Mouse (Mus musculus) forebrain, embryonic 14.5 days (tissue): ENCODE results near the gene Mical3. TPM values are rescaled to one million over a fixed set of nuclear protein-coding genes. Genes with fewer than 3 reads are reported as not detected.
A peak's percentile ranks its signal among the peaks of the same experiment; 100 is the strongest.

Experiments
- ATAC-seq: fragments of 200-750 bp; cut with Nextera tagmentation; 2 replicates; pipeline ENCODE4 v1.8.0; 2017; ENCODE audit warnings: mild to moderate bottlenecking, moderate library complexity
- DNase-seq: peaks from one replicate; pipeline ENCODE4 v3.0.0-alpha.2; 2015; ENCODE audit warnings: low spot score
- H3K27ac ChIP-seq: fragments of 300-500 bp; sonication (generic); 2 replicates; pipeline ENCODE4 v1.5.1; 2014; ENCODE audit warnings: low read depth, mild to moderate bottlenecking, control low read depth, low read length, moderate library complexity
- H3K27me3 ChIP-seq: fragments of 300-500 bp; sonication (generic); replicated peaks from 2 replicates; pipeline ENCODE4 v1.6.1; 2014; ENCODE audit warnings: low read length, control low read depth, mixed read lengths; ENCODE audit not compliant: control insufficient read depth, insufficient read depth
- H3K36me3 ChIP-seq: fragments of 300-500 bp; sonication (generic); 2 replicates; pipeline ENCODE4 v1.6.1; 2014; ENCODE audit warnings: low read length, control low read depth; ENCODE audit not compliant: control insufficient read depth, insufficient read depth
- H3K4me1 ChIP-seq: fragments of 300-500 bp; sonication (generic); 2 replicates; pipeline ENCODE4 v1.6.1; 2014; ENCODE audit warnings: antibody characterized with exemption, low read length, control low read depth; ENCODE audit not compliant: control insufficient read depth, insufficient read depth
- H3K4me2 ChIP-seq: fragments of 300-500 bp; sonication (generic); 2 replicates; pipeline ENCODE4 v1.6.1; 2014; ENCODE audit warnings: mild to moderate bottlenecking, control low read depth, low read length
- H3K4me3 ChIP-seq: fragments of 300-500 bp; sonication (generic); 2 replicates; pipeline ENCODE4 v1.5.1; 2014; ENCODE audit warnings: low read depth, low read length, control low read depth
- H3K9ac ChIP-seq: fragments of 300-500 bp; sonication (generic); 2 replicates; pipeline ENCODE4 v1.6.1; 2014; ENCODE audit warnings: mild to moderate bottlenecking, low read length, control low read depth, moderate library complexity
- H3K9me3 ChIP-seq: fragments of 300-500 bp; sonication (generic); replicated peaks from 2 replicates; pipeline ENCODE4 v1.6.1; 2016; ENCODE audit warnings: low read length, control low read depth, mixed read lengths; ENCODE audit not compliant: control insufficient read depth
- WGBS: fragments of 180-500 bp; shearing (Covaris S2); extraction: QIAGEN DNeasy Blood & Tissue Kit; methylation state at CpG from one replicate; pipeline ENCODE4 v1.1.7; 2014; 5-methylcytosine and 5-hydroxymethylcytosine counted together
- polyA plus RNA-seq: library from polyadenylated mRNA; unstranded; fragments of >200 nt; fragmentation: Nextera tagmentation; extraction: Ambion mirVana; gene quantifications from 2 replicates; pipeline ENCODE4 v1.2.1, GENCODE M21; 2014

The Mical3 gene
- polyA plus RNA-seq, 1 experiment from 2014 or later, result 19.4 TPM

DNA sequence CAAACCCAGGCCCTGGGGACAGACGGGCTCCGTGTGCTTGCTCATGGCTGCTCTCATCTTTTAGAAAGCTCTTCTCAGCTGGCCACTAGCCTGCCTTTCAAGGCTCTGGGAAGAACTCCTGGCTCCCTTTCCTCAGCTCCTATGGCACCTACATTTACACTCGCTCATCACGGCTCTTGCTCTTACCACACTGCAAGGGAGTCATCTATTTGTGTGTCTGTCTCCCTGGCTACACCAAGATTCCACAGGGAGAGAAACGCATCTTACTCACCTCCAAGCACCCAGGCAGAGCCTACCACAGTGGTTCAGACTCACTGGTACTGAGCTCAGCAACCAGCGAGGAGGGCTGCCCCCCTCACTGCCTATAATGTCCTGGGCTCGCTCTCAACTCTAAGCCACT, 31.0 kb downstream of the Mical3 start:
- 0 out of 2 replicates have a peak, but pooled peaks cover 3% of the 10 kb centered on the region for H3K4me1 ChIP-seq
- no peaks in the 10 kb centered on the region for H3K9me3 ChIP-seq
- ATAC-seq (no peak), DNase-seq (no peak)
- whole genome bisulfite sequencing, result 92% methylated on average over 7 of the region's 7 CpGs
- no peak overlapping the region for H3K4me2 ChIP-seq
- H3K27me3 ChIP-seq, result no peaks in the 10 kb centered on the region
- H3K9ac ChIP-seq, result no peak overlapping the region; the same call in 1 of the 2 replicates
- no peak overlapping the region for H3K4me3 ChIP-seq
- H3K27ac ChIP-seq, result no peak overlapping the region
- no peaks in the 10 kb centered on the region; the same call in 1 of the 2 replicates for H3K36me3 ChIP-seq

DNA sequence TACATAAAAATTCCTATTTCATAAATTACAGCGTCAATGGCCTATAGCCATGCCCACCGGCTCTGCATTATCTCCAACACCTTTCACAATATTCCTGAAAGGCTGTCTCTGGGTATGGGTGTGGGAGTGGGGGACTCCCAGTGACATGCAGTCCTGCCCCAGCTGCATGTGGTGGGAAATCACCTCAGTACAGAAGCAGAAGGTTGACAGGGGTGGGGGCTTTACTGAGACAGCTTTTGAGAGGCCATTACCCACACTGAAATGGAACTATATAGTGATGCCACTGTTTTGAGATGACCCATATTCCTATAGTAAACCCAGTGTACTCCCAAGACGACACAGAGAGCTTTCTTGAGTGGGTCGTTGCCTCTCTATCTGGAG, 31.6 kb downstream of the Mical3 start:
- no peaks in the 10 kb centered on the region for H3K27me3 ChIP-seq
- no peak overlapping the region for H3K4me3 ChIP-seq
- no peak overlapping the region for H3K9ac ChIP-seq
- H3K36me3 ChIP-seq, result no peaks in the 10 kb centered on the region; the same call in 1 of the 2 replicates
- H3K4me2 ChIP-seq, result no peak overlapping the region
- H3K4me1 ChIP-seq, result 0 out of 2 replicates have a peak, but pooled peaks cover 3% of the 10 kb centered on the region
- no peak for DNase-seq
- no peak for ATAC-seq
- H3K9me3 ChIP-seq, result no peaks in the 10 kb centered on the region
- no peak overlapping the region for H3K27ac ChIP-seq
- 85% methylated on average over 4 of the region's 4 CpGs for WGBS

- ATAC-seq (peak; percentile 54), DNase-seq (peak; percentile 39)
- 65% methylated on average over 9 of the region's 9 CpGs for WGBS
Measured at GRCm38 (mm10) chr6:121098511-121099227, 32.1 kb downstream of the Mical3 start.

DNA sequence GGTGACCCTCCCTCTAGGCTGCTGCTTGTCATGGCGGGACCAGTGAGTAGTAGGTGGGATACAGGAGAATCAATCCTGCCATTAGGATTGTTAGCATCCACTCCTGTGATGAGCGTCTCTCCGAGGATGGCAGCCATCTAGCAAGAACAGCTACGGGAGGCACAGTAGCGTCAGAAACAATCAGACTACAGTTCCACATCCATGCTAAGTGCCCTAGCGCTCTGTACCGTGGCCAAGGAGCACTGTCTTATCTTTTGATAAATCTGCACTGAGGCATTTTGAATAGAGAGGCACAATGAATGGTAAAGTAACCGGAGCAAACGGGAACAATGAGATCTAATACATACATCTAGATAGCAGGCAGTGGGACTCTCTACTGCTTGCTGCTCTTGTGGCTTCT, 32.7 kb downstream of the Mical3 start:
- DNase-seq, result peak; percentile 26
- 51% methylated on average over 9 of the region's 9 CpGs for WGBS
- Histone ChIP-seq H3K9ac (no peak overlapping the region), H3K27ac (peak overlapping the region; percentile 22; the same call in 1 of the 2 replicates), H3K4me2 (no peak overlapping the region), H3K9me3 (no peaks in the 10 kb centered on the region), H3K4me3 (no peak overlapping the region), H3K27me3 (no peaks in the 10 kb centered on the region), H3K4me1 (0 out of 2 replicates have a peak, but pooled peaks cover 3% of the 10 kb centered on the region), H3K36me3 (no peaks in the 10 kb centered on the region; the same call in 1 of the 2 replicates)
- peak; percentile 21; the same call in 1 of the 2 replicates for ATAC-seq

More at GRCm38 (mm10) chr6:121098511-121099227, 32.1 kb downstream of the Mical3 start:
- no peak overlapping the region for H3K4me3 ChIP-seq
- no peaks in the 10 kb centered on the region; the same call in 1 of the 2 replicates for H3K36me3 ChIP-seq
- H3K27ac ChIP-seq, result peak overlapping the region; percentile 22; the same call in 1 of the 2 replicates
- H3K27me3 ChIP-seq, result no peaks in the 10 kb centered on the region
- no peak overlapping the region for H3K4me2 ChIP-seq
- 0 out of 2 replicates have a peak, but pooled peaks cover 3% of the 10 kb centered on the region for H3K4me1 ChIP-seq
- no peak overlapping the region for H3K9ac ChIP-seq
- no peaks in the 10 kb centered on the region for H3K9me3 ChIP-seq

- Histone ChIP-seq H3K27ac (no peak overlapping the region), H3K4me2 (no peak overlapping the region), H3K27me3 (no peaks in the 10 kb centered on the region), H3K4me3 (no peak overlapping the region), H3K9ac (no peak overlapping the region), H3K9me3 (no peaks in the 10 kb centered on the region), H3K36me3 (no peaks in the 10 kb centered on the region), H3K4me1 (0 out of 2 replicates have a peak, but pooled peaks cover 3% of the 10 kb centered on the region)
- no peak for ATAC-seq
- no peak for DNase-seq
- 93% methylated on average over 8 of the region's 8 CpGs for WGBS
Measured at GRCm38 (mm10) chr6:121096862-121097261, 33.9 kb downstream of the Mical3 start.

DNA sequence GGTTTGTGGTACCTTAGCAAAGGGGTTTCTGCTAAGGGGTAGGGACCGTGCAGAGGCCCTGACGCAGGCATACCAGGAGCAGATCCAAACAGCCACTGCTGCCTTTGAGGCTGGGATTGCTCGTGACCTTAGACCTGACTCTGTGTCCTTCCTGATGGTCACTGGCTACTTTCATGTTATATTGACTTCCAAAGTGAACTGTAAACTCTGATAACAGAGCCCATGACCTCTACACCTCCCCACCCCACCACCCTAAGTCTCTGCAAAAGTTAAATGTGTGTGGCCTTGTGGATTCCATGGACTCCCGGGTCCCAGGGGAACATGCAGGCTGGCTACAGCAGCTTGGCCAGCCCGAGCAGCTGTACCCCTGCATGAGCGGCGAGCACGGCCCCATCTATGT, 34.4 kb downstream of the Mical3 start:
- Histone ChIP-seq H3K4me3 (no peak overlapping the region), H3K9ac (no peak overlapping the region), H3K9me3 (no peaks in the 10 kb centered on the region), H3K36me3 (no peaks in the 10 kb centered on the region), H3K27ac (no peak overlapping the region), H3K4me2 (no peak overlapping the region), H3K27me3 (no peaks in the 10 kb centered on the region), H3K4me1 (0 out of 2 replicates have a peak, but pooled peaks cover 3% of the 10 kb centered on the region)
- DNase-seq (no peak), ATAC-seq (no peak)
- WGBS, result 96% methylated on average over 8 of the region's 8 CpGs

GRCm38 (mm10) chr6:121093662-121094408, 37.0 kb downstream of the Mical3 start:
- Histone ChIP-seq H3K9me3 (no peaks in the 10 kb centered on the region), H3K4me2 (no peak overlapping the region), H3K9ac (no peak overlapping the region), H3K36me3 (0 out of 2 replicates have a peak, but pooled peaks cover 2% of the 10 kb centered on the region), H3K4me3 (no peak overlapping the region), H3K4me1 (0 out of 2 replicates have a peak, but pooled peaks cover 3% of the 10 kb centered on the region), H3K27me3 (no peaks in the 10 kb centered on the region), H3K27ac (no peak overlapping the region)
- ATAC-seq (no peak), DNase-seq (no peak)
- 94% methylated on average over 8 of the region's 8 CpGs for WGBS

DNA sequence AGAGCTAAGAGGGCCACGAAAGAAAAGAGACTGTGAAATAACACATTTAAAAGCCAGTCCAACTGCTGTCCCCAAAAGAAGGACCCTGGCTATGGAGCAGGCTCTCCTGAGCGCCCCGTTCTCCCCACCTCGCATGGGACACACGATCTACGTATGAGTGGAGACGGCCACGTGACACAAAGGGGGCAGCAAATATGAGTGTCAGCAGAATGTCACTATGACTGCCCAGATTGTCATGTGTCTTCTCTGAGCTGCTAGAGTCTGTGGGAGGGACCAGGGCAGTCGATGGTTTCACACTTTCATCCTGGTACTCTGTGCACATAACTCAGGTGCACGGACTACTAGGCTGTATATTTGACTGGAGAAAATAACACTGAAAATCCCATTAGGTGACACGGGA, 40.0 kb downstream of the Mical3 start:
- Histone ChIP-seq H3K27me3 (no peaks in the 10 kb centered on the region), H3K4me1 (no peaks in the 10 kb centered on the region), H3K36me3 (0 out of 2 replicates have a peak, but pooled peaks cover 2% of the 10 kb centered on the region), H3K4me2 (no peak overlapping the region), H3K9ac (no peak overlapping the region), H3K4me3 (no peak overlapping the region), H3K9me3 (no peaks in the 10 kb centered on the region), H3K27ac (no peak overlapping the region)
- 93% methylated on average over 11 of the region's 11 CpGs for WGBS
- no peak for DNase-seq
- no peak for ATAC-seq
